Mouse (Mus musculus) brain, embryonic 18.5 days (tissue): ENCODE measurements around the gene Ostn.

Experiments used
- DNase-seq: peaks from one replicate; pipeline ENCODE4 v3.0.0-alpha.2; 2012; ENCODE audit warnings: low read depth, low spot score

The Ostn gene

DNA sequence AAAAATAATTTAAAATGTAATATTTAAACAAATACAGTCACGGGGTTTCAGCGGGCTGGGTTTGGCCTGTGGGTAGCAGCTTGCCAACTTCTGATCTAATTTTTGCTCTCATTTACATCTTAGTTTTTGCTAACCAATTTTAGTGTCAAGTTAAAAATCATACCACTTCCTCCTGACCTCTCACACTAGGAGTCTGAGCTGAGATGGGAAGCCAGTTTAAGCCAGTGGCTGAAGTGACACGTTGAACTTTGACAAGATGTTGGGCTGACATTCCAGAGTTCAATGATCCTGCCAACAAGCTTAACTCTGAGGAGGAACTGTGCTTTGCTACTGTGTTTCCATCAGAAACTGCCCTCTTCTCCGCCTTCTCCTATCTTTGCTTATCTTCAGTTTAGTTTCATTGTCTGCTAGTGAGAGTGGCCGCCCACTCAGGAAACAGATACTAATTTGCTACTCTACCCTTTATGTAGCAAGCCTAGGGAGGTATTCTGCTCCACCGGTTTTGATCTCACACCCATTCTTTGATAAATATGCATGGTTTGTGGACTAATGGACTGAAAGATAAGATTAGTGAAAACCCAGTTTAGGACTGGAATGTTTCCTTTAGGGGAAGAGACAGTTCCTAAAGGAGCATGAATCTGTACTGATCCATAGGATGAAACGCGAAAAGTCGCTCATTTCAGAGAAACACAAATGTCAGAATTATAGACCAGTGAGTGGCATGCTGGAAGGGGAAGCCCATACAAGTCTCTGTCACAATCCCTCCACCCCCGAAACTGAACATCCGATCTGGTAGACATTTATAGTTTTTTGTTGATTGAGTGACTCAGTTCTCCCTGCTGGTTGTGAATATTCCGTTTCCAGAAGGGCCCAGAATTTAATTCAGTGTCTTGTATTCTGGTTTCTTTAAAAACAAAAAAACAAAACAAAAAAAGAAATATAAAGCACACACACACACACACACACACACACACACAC lies 80.6 kb downstream of the Ostn start:
- no peak for DNase-seq

DNA sequence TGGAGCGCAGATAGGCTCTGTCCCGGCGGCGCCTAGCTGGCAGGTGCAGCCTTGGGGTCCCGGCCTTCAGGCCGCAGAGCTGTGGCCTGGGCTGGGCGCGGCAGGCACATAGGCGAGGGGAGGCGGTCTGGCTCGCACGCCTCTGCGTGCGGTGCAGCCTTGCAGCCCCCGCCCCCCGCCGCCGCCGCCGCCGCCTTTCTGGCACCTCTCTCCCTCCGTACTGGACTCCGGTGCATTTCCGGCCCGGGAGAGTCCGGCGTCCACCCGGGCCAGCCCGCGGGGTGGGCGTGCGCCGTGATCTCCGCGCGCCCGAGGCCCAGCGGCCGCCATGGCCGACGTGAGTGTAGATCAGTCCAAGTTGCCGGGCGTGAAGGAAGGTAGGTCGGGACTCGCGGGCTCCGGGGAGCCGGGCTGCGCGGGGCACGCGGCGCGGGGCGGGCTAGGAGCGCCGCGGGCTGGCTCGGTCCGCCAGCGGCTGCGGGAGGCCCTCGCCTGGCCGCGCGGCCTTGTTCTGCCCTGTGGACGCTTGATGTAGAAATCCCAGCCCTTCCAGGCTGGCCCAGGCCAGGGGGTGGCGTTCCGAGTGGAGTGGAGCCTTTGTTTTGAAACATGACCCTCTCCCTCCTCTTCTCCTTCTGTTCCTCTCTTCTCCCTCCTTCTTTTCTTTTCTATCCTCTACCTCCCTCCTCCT lies 81.6 kb downstream of the Ostn start, which contains the start of gene Ccdc50:
Gene Ccdc50 (plus strand): TSS at position 109 of the 691 bp plus-strand sequence.
- no peak for DNase-seq

DNA sequence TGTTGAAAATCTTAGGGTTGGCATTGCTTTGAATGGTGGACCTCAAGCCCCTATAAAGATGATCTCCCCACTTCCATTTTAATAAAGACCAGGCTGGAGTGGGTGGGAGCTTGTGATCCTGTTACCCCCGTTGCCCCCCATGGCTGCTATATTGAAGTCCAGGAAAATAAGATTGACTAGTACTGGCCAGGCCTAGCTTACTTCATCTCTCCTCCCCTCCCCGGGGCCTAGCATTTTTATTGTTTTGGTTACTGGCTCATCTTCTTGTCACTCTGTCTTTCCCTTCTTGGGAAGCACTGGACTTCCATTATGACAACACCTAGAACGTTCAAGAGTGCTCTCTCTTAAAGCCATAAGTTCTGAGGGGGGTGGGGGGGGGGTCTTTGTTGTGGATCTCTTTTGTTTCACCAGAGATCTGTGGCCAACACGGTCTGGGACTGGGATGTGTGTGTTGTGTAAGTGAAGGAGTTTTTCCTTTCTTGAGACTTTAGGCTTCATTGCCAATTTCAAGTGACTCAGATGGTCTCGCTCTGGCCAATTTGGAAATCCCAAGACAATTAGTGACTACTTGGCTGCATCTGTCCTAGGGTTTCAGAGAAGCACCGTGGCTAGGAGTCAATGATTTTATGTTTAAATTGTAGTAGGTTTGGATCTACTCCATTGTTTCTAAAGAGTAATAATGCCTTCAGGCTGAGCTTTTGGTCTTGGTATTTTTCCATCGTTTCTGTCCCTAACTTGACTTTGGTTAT lies 82.4 kb downstream of the Ostn start:
- no peak for DNase-seq

DNA sequence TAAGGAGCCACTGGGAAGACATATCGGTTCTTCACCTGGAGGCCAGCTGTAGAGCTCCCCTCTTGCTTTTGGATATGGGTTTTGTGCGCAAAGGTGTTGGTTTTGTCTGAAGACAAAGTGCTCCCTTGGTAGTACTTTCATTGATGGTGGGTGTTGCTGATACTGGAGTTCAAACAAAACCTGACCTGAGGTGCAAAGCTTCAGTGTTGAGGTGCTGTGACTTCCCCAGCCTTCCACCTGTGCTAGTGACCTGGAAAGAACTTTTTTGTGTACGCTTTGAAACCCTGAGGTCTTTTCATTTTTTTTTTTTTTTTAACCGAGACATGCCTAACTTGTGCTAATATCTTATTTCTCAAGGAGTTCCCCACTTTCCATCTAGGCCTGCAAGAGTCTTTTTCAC lies 83.0 kb downstream of the Ostn start:
- DNase-seq, result no peak

DNA sequence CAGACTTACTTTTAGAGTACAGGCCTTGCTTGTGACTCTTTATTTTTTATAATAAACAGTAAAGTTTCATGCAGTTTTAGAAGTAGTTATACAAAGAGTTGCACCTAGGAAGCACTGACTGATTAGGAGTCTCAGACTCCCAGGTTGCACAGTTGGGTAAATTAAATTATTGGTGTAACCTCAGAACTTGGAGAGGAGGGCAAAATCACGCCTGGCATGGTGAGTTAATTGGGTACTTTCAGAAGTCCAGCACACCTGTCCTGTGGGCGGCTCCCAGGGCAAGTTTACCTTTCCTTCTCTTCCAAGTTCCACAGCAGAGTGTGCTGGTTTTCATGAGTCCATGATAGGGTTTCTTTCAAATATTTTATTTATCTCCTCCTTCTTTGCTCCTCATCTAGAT lies 84.6 kb downstream of the Ostn start:
- DNase-seq, result no peak

DNA sequence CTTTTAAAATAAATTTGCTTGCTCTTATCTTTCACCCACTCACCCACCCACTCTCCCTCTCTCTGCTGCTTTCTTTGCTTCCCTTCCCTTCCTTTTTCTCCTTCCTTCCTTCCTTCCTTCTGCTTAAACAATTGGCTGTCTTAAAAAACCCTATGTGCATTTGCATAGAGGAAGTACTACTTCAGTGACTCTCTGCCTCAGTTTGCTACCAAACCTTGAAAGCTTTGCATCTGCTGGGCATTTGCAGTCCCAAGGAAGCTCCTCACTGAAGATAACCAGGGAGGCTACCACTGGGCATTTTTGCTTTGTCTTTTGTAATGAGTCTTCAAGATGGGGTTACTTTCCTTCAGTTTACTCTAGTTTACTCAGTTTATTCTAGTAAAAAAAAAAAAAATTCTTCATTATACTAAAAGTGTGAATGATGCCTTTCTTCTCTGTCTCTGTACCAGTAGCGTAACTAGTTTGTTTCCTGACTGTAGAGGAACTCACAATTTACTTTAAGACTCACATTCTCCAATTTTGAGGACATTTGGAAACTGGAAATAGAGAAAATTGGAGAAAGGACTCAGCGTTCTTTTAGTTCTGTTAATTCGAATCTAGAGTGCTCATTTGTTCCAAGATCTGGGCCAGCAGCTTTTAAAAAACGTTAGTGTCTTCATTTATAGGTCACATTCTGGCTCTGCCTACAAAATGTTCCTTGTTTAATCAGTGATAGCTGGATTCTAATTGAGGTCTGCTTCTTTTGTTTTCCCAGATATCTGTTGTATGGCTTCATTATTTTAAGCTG lies 88.2 kb downstream of the Ostn start:
- DNase-seq, result no peak

DNA sequence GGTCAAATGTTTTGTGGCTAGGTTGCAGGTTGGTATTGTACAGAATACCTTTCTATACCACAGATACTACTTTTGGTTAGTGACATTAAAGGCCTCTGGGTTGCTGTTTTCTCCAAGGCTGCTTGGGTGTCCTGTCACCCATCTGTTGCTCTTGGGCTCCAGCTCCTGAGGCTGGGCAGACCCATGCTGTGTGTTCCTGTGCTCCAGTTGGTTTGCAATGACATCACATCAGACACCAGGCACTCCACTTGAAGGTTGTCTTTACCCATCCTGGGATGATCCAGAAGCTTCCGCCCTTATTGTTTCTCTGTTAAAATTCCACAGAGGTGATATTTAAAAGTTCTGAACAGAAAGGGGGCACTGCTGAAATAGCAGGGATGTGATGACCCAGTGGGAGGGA lies 89.7 kb downstream of the Ostn start:
- DNase-seq, result no peak

DNA sequence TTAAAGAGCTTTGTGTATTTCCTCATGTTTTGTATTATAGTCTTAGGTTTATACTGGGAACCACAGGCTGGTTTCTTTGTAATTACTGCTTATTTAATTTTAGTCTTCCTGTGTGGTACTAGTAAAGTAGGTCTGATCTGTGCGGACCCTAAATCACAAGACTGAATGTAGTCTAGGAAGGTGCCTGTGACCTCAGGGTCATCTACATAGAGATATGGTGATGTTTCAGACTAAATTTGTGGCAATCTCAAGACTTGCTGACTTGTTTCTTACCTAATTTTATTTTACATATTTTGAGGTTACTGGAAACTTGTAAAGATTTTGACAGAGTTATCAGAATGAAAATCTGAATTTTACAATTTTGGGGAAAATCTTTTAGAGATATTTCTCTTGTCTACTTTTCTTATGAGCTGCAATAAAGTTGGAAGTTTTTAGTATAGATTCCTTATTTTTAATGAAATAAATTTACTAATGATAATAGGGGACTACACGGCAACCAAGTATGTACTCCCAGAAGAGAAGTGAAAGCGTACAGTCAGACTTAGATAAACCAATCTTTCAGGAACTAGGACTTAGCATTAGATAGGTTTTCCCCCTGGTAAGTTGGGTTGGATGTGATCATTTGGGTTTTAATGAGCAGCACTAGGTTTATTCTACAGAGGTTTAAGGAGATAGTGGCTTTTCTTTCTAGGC lies 91.9 kb downstream of the Ostn start:
- DNase-seq, result no peak

DNA sequence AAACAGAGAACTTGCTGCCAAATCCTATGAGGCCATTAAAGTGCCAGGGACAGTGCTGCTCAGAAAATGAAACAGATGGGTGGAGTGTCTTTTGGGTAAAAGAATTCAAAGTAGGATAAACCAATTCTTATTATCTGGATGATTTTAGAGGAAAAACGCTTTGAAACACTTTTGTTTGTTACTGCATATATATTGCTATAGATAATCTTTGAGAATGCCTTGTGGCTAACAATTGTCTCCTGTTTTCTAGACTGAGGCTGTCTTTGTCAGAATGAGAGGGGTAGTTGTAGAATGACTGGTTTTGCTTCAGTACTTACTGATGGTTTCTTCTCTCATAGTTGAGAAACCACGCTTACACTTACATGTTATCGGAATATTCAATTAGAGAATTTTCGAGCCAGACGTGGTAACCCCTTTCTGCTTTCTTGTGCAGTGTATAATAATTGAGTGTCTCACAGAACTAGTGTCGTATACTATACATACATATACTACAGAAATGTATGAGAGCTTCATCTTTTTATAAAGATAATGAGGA lies 92.5 kb downstream of the Ostn start:
- no peak for DNase-seq
